Mouse (Mus musculus) gastrocnemius, adult 18-20 months (tissue): ENCODE data around the gene Vstm2b. TPM values are rescaled to one million over a fixed set of nuclear protein-coding genes. Genes with fewer than 3 reads are reported as not detected.

Experiments
- total RNA-seq, 2 experiments: library from RNA; stranded (reverse); gene quantifications; 2 replicates each; pipeline ENCODE4 v1.2.3; 2021

Gene Vstm2b
- total RNA-seq, 2 experiments from 2014 or later = not detected

Other genes with a start within 250 kb of the Vstm2b start
- not detected for gene 4930433I11Rik, start 89.2 kb downstream of the Vstm2b start, total RNA-seq
- not detected for gene Gm4884, start 134.4 kb downstream of the Vstm2b start, total RNA-seq